Mouse (Mus musculus) brain, embryonic 14.5 days (tissue): ENCODE measurements around the gene Epb41.

ENCODE experiments used
- CTCF ChIP-seq: fragments of 200-500 bp; IDR thresholded peaks from 2 replicates; pipeline ENCODE4 v1.5.1; 2012; ENCODE audit warnings: inconsistent platforms, mild to moderate bottlenecking, moderate library complexity, borderline replicate concordance; ENCODE audit not compliant: insufficient read depth, insufficient read length; ENCODE audit errors: extremely low read depth
- POLR2A ChIP-seq: fragments of 200-500 bp; IDR thresholded peaks from 2 replicates; pipeline ENCODE4 v1.6.1; 2012; ENCODE audit warnings: mild to moderate bottlenecking, inconsistent platforms, borderline replicate concordance; ENCODE audit not compliant: poor library complexity, insufficient read depth, insufficient read length, severe bottlenecking; ENCODE audit errors: extremely low read depth

- TF ChIP-seq POLR2A, result no peak
- TF ChIP-seq CTCF, result no peak
These were observed 38.4 kb upstream of the Epb41 start for GRCm38 (mm10) chr4:132113411-132114095.
